7 mouse cellular contexts compared by ENCODE assay signal in the genomic region with DNA sequence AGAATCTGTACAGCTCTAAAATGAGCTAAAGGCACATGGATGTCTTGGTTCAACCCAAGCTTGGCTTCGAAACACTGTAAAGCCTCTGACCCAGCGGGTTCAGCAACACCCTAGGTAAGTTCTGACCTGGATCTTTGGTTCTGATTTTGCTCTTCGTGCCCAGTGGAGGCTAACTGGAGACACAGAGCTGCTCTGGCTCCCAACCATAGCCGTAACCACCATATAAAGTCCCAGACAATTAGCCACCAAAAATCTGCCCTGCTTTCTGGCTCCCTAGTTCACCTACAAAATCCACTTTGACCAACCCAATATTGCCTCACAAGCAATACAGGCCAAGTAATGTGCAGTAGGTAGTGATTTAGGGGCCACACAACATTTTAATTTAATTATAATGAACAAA. TPM values are rescaled to one million over a fixed set of nuclear protein-coding genes. Genes with fewer than 3 reads are reported as not detected.
DNase-seq lines count a peak whose midpoint lies in the region; ATAC-seq and TF ChIP-seq lines count a peak whose summit lies in the region.

No protein-coding gene starts in this region.

- peak overlapping the region; percentile 64 for H3K4me2 ChIP-seq in lung, postnatal 0 days (replicated peaks; ENCODE audit: low read depth, low read length)
- H3K4me2 ChIP-seq in forebrain, embryonic 16.5 days (ENCODE audit: low read length), result peak overlapping the region; percentile 54
- peak overlapping the region; percentile 81 for H3K4me2 ChIP-seq in liver, embryonic 13.5 days

- no peaks in the 10 kb centered on the region for H3K4me1 ChIP-seq in lung, postnatal 0 days (ENCODE audit: insufficient read depth, low read depth, low read length)
- H3K4me1 ChIP-seq in forebrain, embryonic 16.5 days (replicated peaks; ENCODE audit: control insufficient read depth, insufficient read depth, low read length), result peaks cover 9% of the 10 kb centered on the region
- H3K4me1 ChIP-seq in liver, embryonic 13.5 days (replicated peaks), result peaks cover 28% of the 10 kb centered on the region

- no peak overlapping the region for H3K27ac ChIP-seq in lung, postnatal 0 days (ENCODE audit: low read length)
- no peak overlapping the region for H3K27ac ChIP-seq in forebrain, embryonic 16.5 days (ENCODE audit: low read length)
- H3K27ac ChIP-seq in liver, embryonic 13.5 days, result peak overlapping the region; percentile 27; the same call in 1 of the 2 replicates

- 52% methylated on average over 4 of the region's 4 CpGs for WGBS in lung, postnatal 0 days
- WGBS in forebrain, embryonic 16.5 days, result 47% methylated on average over 4 of the region's 4 CpGs
- 64% methylated on average over 4 of the region's 4 CpGs for WGBS in liver, embryonic 13.5 days (ENCODE audit: insufficient replicate concordance)

- peak overlapping the region; percentile 67 for H3K4me3 ChIP-seq in lung, postnatal 0 days (ENCODE audit: low read depth, low read length)
- peak overlapping the region; percentile 22 for H3K4me3 ChIP-seq in forebrain, embryonic 16.5 days (replicated peaks; ENCODE audit: low read length)
- peak overlapping the region; percentile 74 for H3K4me3 ChIP-seq in liver, embryonic 13.5 days (replicated peaks)

- TF ChIP-seq CTCF in lung, postnatal 0 days (IDR thresholded peaks at IDR 0.05), result no peak

- ATAC-seq in lung, postnatal 0 days, result no peak
- no peak for ATAC-seq in forebrain, embryonic 16.5 days
- ATAC-seq in liver, embryonic 13.5 days (ENCODE audit: low read depth), result no peak

- no peak for TF ChIP-seq EP300 in lung, postnatal 0 days (IDR thresholded peaks at IDR 0.05)

- no peaks in the 10 kb centered on the region for H3K36me3 ChIP-seq in lung, postnatal 0 days (ENCODE audit: insufficient read depth, low read length)
- no peaks in the 10 kb centered on the region for H3K36me3 ChIP-seq in forebrain, embryonic 16.5 days (ENCODE audit: control insufficient read depth, insufficient read depth)
- H3K36me3 ChIP-seq in liver, embryonic 13.5 days, result no peaks in the 10 kb centered on the region

- H3K9me3 ChIP-seq in lung, postnatal 0 days (ENCODE audit: low read length), result no peaks in the 10 kb centered on the region
- H3K9me3 ChIP-seq in forebrain, embryonic 16.5 days (ENCODE audit: control insufficient read depth, low read length), result no peaks in the 10 kb centered on the region; the same call in 1 of the 2 replicates
- no peaks in the 10 kb centered on the region for H3K9me3 ChIP-seq in liver, embryonic 13.5 days (replicated peaks)

- peaks cover 17% of the 10 kb centered on the region for H3K27me3 ChIP-seq in lung, postnatal 0 days (replicated peaks; ENCODE audit: insufficient read depth, low read length)
- peaks cover 64% of the 10 kb centered on the region for H3K27me3 ChIP-seq in forebrain, embryonic 16.5 days (replicated peaks; ENCODE audit: control insufficient read depth, insufficient read depth, low read length)
- H3K27me3 ChIP-seq in liver, embryonic 13.5 days, result peaks cover 82% of the 10 kb centered on the region

- H3K9ac ChIP-seq in lung, postnatal 0 days (replicated peaks; ENCODE audit: low read depth), result no peak overlapping the region; the same call in 1 of the 2 replicates
- 0 out of 2 replicates have a peak overlapping the region, but pooled peaks have one; percentile 13 for H3K9ac ChIP-seq in forebrain, embryonic 16.5 days (replicated peaks; ENCODE audit: low read depth, low read length)
- H3K9ac ChIP-seq in liver, embryonic 13.5 days, result peak overlapping the region; percentile 84

- no peak for DNase-seq in lung, postnatal 0 days (ENCODE audit: low spot score)
- DNase-seq in lung, postnatal 4 days, result no peak
- no peak for DNase-seq in liver, embryonic 13.5 days
- DNase-seq in layer of hippocampus, adult 9-11 months, result no peak
- DNase-seq in urinary bladder, postnatal 25 days (ENCODE audit: low spot score), result no peak
- DNase-seq in spleen, adult 18-20 months, result no peak

RNA-seq across cellular contexts. Expression of gene Grb10, which starts 3.7 kb away (rescaled TPM):
- polyA plus RNA-seq in lung, postnatal 0 days (2015; fragmentation: Nextera tagmentation; extraction: Ambion mirVana), result 86.9 and 92.2 TPM in 2 replicates
- polyA plus RNA-seq in forebrain, embryonic 16.5 days (2015; fragmentation: Nextera tagmentation; extraction: Ambion mirVana), result 94.2 and 95.2 TPM in 2 replicates
- polyA plus RNA-seq in liver, embryonic 13.5 days (2015; fragmentation: Nextera tagmentation; extraction: Ambion mirVana), result 115 and 156 TPM in 2 replicates

Comparison
In these comparisons a context has a peak if more than half of its experiments do, and no peak if none do; other contexts are left out.
1. H3K4me3 ChIP-seq: peak in every context shown above with its lines; median percentile 74 in liver, embryonic 13.5 days; 67 in lung, postnatal 0 days; 22 in forebrain, embryonic 16.5 days.